Mouse (Mus musculus) embryonic facial prominence, embryonic 13.5 days (tissue): ENCODE measurements around the gene Rpgr. TPM values are rescaled to one million over a fixed set of nuclear protein-coding genes. Genes with fewer than 3 reads are reported as not detected.
A peak's percentile ranks its signal among the peaks of the same experiment; 100 is the strongest.

Experiments used
- ATAC-seq: fragments of 200-750 bp; cut with Nextera tagmentation; 2 replicates; pipeline ENCODE4 v1.8.0; 2017; ENCODE audit warnings: low read depth; ENCODE audit not compliant: insufficient number of reproducible peaks, insufficient read depth, low FRiP score, low TSS enrichment
- H3K27ac ChIP-seq: fragments of 300-500 bp; sonication (generic); 2 replicates; pipeline ENCODE4 v1.5.1; 2015; ENCODE audit warnings: moderate library complexity, mild to moderate bottlenecking, inconsistent platforms
- H3K27me3 ChIP-seq: fragments of 300-500 bp; sonication (generic); 2 replicates; pipeline ENCODE4 v1.6.1; 2015; ENCODE audit warnings: mild to moderate bottlenecking, inconsistent platforms
- H3K36me3 ChIP-seq: fragments of 300-500 bp; sonication (generic); 2 replicates; pipeline ENCODE4 v1.6.1; 2015; ENCODE audit warnings: mild to moderate bottlenecking, inconsistent platforms
- H3K4me1 ChIP-seq: fragments of 300-500 bp; sonication (generic); 2 replicates; pipeline ENCODE4 v1.6.1; 2015; ENCODE audit warnings: inconsistent platforms
- H3K4me2 ChIP-seq: fragments of 300-500 bp; sonication (generic); 2 replicates; pipeline ENCODE4 v1.6.1; 2015; ENCODE audit warnings: moderate library complexity, mild to moderate bottlenecking, inconsistent platforms
- H3K4me3 ChIP-seq: fragments of 300-500 bp; sonication (generic); 2 replicates; pipeline ENCODE4 v1.5.1; 2015; ENCODE audit warnings: mild to moderate bottlenecking, inconsistent platforms
- H3K9ac ChIP-seq: fragments of 300-500 bp; sonication (generic); 2 replicates; pipeline ENCODE4 v1.6.1; 2015; ENCODE audit warnings: mild to moderate bottlenecking, inconsistent platforms
- H3K9me3 ChIP-seq: fragments of 300-500 bp; sonication (generic); 2 replicates; pipeline ENCODE4 v1.6.1; 2016; ENCODE audit warnings: inconsistent platforms
- WGBS: fragments of 180-500 bp; shearing (Covaris S2); methylation state at CpG from one replicate; pipeline ENCODE4 v1.1.7; 2015; ENCODE audit warnings: mixed read lengths; 5-methylcytosine and 5-hydroxymethylcytosine counted together
- polyA plus RNA-seq: library from polyadenylated mRNA; unstranded; fragments of >200 nt; fragmentation: Nextera tagmentation; extraction: Ambion mirVana; gene quantifications from 2 replicates; pipeline ENCODE4 v1.2.1, GENCODE M21; 2015

Rpgr gene
- polyA plus RNA-seq, 1 experiment from 2014 or later = 21.2 TPM

DNA sequence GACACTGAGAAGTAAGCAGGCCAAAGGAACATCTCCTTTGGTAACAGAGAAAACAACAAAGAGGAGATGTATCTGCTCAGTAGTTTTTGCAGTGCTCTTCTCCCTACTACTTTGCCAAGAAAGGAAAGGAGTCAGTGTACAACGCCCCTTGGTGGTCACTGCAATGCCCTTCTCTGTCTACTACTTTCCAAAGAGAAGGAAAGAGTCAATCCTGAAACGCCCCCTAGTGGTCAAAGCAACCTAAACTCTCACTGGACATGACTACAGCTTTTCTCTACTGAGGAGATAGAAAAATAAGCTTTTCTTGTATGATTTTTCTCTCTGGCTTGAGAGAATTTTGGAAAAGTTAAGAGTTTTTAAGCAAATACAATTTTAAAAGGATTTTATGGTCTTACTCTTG lies 15.4 kb downstream of the Rpgr start:
- Histone ChIP-seq H3K9ac (no peak overlapping the region), H3K27ac (no peak overlapping the region), H3K4me1 (no peaks in the 10 kb centered on the region), H3K4me2 (no peak overlapping the region), H3K27me3 (no peaks in the 10 kb centered on the region), H3K9me3 (no peaks in the 10 kb centered on the region), H3K4me3 (no peak overlapping the region), H3K36me3 (peaks cover 4% of the 10 kb centered on the region; the same call in 1 of the 2 replicates)
- 17% methylated on average over 2 of the region's 2 CpGs for WGBS
- no peak for ATAC-seq

DNA sequence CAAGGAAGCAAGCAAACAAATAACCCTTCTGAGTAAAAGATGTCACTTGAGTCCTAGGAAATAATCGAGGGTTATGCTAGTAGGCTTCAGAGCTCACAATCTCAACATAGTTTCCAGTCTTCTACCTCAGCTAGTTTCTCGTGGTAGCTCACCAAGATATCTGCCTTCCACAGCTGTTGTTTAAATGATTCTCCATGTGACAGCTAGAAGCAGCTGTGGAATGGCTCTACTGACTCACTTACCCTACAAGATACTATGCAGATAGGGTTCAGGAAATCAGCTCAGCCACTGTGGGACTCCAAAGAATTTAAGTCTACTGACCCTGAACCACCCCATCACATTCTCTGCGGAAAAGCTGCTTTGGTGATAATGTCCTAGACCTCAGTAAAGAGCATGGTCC lies 64.3 kb downstream of the Rpgr start:
- no peak for ATAC-seq
- 58% methylated on average over 3 of the region's 3 CpGs for whole genome bisulfite sequencing
- Histone ChIP-seq H3K27ac (no peak overlapping the region), H3K4me1 (no peaks in the 10 kb centered on the region), H3K36me3 (no peaks in the 10 kb centered on the region), H3K9me3 (no peaks in the 10 kb centered on the region), H3K4me3 (no peak overlapping the region), H3K9ac (no peak overlapping the region), H3K4me2 (no peak overlapping the region), H3K27me3 (no peaks in the 10 kb centered on the region)

DNA sequence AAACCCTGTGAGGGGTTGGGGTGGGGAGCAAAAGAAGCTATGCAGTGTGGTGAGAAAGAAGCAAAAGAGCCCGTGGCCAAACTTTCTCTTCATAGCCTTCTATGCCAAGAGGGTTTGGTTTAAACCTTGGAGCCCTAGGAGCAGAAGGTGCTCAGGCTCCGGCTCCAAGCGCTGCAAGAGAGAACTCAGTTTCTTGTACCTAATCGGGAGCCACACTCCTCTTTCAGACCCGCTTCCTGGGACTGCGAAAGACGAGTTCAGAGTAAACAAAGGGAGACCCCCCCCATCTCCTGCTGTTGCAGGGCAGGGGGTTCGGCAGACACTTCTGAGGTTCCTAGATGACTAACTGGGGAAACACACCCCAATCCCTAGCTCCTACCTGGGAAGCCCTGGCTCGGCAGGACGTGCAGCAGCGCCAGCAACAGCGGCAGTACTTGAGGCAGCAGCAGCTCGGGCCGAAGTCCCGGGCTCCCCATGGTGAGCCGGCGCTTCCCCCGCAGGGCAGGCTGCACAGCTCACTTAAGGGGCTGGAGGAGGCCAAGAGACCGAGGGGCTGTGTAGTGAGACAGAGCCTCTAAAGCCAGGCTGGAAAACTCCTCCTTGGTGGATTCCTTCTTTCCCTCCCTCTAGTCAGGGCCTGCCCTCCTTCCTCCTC lies 99.5 kb downstream of the Rpgr start, which contains the start of gene Srpx:
Srpx (minus strand) TSS at position 645 of the 655 bp plus-strand sequence.
- Histone ChIP-seq H3K27me3 (peaks cover 3% of the 10 kb centered on the region; the same call in 1 of the 2 replicates), H3K4me3 (peak within 1 kb of the TSS; percentile 43), H3K4me1 (no peaks in the 10 kb centered on the region), H3K36me3 (no peaks in the 10 kb centered on the region), H3K27ac (peak within 1 kb of the TSS; percentile 48), H3K9me3 (no peaks in the 10 kb centered on the region), H3K9ac (peak within 1 kb of the TSS; percentile 69), H3K4me2 (peak within 1 kb of the TSS; percentile 59)
- ATAC-seq = peak; percentile 67; the same call in 1 of the 2 replicates
- 24% methylated on average over 19 of the region's 19 CpGs for WGBS

DNA sequence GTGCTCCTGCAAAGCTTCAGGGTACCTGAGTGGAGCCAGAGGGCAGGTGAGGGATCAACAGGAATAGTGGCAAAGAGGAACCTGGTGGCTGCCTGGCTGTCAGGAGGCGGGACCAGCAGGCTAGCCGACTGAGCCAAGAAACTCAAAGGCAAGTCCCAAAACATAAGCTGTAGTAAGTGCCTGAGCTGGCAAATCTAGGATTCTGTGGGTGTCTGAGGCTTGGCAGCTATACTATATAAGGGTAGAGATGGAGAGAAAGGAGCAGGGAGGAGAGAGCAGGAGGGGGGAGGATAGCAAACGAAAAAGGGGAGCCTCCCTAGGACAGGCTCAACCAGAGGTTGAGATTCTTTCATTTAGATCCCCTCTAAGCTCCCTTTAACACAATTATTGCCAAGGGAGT lies 100.9 kb downstream of the Rpgr start:
- Histone ChIP-seq H3K4me3 (no peak overlapping the region), H3K36me3 (no peaks in the 10 kb centered on the region), H3K9ac (no peak overlapping the region), H3K27ac (no peak overlapping the region), H3K27me3 (peaks cover 3% of the 10 kb centered on the region; the same call in 1 of the 2 replicates), H3K4me1 (no peaks in the 10 kb centered on the region), H3K4me2 (peak overlapping the region; percentile 59), H3K9me3 (no peaks in the 10 kb centered on the region)
- no peak for ATAC-seq
- 43% methylated on average over 3 of the region's 3 CpGs for WGBS

- H3K27ac ChIP-seq = no peak overlapping the region
- 59% methylated on average over 1 of the region's 1 CpGs for WGBS
- H3K9me3 ChIP-seq = no peaks in the 10 kb centered on the region
- no peak overlapping the region for H3K4me2 ChIP-seq
- no peaks in the 10 kb centered on the region; the same call in 1 of the 2 replicates for H3K27me3 ChIP-seq
- no peaks in the 10 kb centered on the region for H3K36me3 ChIP-seq
- ATAC-seq = no peak
- H3K4me3 ChIP-seq = no peak overlapping the region
- 0 out of 2 replicates have a peak, but pooled peaks cover 3% of the 10 kb centered on the region for H3K4me1 ChIP-seq
- no peak overlapping the region for H3K9ac ChIP-seq
Observed at GRCm38 (mm10) chrX:10110736-10111135, 106.0 kb downstream of the Rpgr start.

DNA sequence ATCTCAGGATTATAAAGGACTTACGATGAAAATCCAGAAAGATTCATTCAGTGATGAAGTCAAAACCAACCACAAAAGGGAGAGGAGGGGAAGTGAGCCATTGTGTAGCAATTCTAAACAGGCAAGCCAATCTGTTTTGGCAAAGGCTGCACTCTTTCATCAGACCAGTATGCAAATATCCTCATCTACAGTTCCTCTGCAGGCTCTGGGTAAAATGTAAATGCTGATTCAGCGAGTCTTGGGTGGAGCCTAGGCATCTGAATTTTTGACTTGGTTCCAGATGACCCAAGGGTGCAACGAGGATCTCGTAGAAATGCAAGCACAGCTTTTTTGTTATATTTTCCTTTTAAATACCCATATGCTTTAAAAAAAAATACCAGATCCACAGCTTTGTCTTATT lies 108.2 kb downstream of the Rpgr start:
- 51% methylated on average over 4 of the region's 4 CpGs for WGBS
- no peaks in the 10 kb centered on the region for H3K9me3 ChIP-seq

DNA sequence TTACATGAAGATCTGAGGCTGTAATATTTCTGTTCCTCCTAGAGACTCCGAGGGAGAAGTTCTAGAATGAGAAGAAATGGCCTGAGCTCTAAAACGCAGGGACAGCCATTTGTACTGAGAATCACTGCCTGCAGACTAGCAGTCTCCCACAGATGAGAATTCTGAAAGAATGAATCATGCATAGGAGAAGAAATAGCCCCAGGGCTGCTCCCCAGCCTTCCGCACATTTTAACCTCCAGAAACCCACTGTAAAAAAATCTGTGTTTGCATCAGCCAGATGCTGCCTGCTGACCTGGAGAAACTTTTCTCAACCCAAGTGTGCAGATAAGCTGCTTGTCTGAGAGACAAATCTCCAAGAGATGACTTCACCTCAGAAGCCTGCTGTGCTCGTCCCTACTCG lies 111.2 kb downstream of the Rpgr start:
- 51% methylated on average over 5 of the region's 5 CpGs for WGBS
- H3K4me2 ChIP-seq = no peak overlapping the region
- H3K27me3 ChIP-seq = no peaks in the 10 kb centered on the region
- H3K36me3 ChIP-seq = no peaks in the 10 kb centered on the region
- no peak for ATAC-seq
- 0 out of 2 replicates have a peak, but pooled peaks cover 3% of the 10 kb centered on the region for H3K4me1 ChIP-seq
- no peak overlapping the region for H3K9ac ChIP-seq
- no peaks in the 10 kb centered on the region for H3K9me3 ChIP-seq
- no peak overlapping the region for H3K4me3 ChIP-seq
- H3K27ac ChIP-seq = no peak overlapping the region

More for the DNA sequence above, 108.2 kb downstream of the Rpgr start:
- ATAC-seq = no peak
- H3K36me3 ChIP-seq = no peaks in the 10 kb centered on the region
- 0 out of 2 replicates have a peak, but pooled peaks cover 3% of the 10 kb centered on the region for H3K4me1 ChIP-seq
- H3K27ac ChIP-seq = no peak overlapping the region
- H3K4me3 ChIP-seq = no peak overlapping the region
- no peaks in the 10 kb centered on the region for H3K27me3 ChIP-seq
- H3K9ac ChIP-seq = no peak overlapping the region
- no peak overlapping the region for H3K4me2 ChIP-seq

GRCm38 (mm10) chrX:10102739-10103138 lies 114.0 kb downstream of the Rpgr start:
- no peaks in the 10 kb centered on the region for H3K36me3 ChIP-seq
- WGBS = 94% methylated on average over 1 of the region's 1 CpGs

GRCm38 (mm10) chrX:10095797-10096196 lies 120.9 kb downstream of the Rpgr start:
- H3K9me3 ChIP-seq = no peaks in the 10 kb centered on the region
- no peaks in the 10 kb centered on the region for H3K4me1 ChIP-seq
- ATAC-seq = no peak
- H3K4me3 ChIP-seq = no peak overlapping the region
- H3K4me2 ChIP-seq = no peak overlapping the region
- no peak overlapping the region for H3K27ac ChIP-seq
- no peaks in the 10 kb centered on the region for H3K27me3 ChIP-seq
- WGBS = 58% methylated on average over 3 of the region's 3 CpGs
- no peak overlapping the region for H3K9ac ChIP-seq
- H3K36me3 ChIP-seq = no peaks in the 10 kb centered on the region

More at GRCm38 (mm10) chrX:10102739-10103138, 114.0 kb downstream of the Rpgr start:
- Histone ChIP-seq H3K4me1 (0 out of 2 replicates have a peak, but pooled peaks cover 3% of the 10 kb centered on the region), H3K9me3 (no peaks in the 10 kb centered on the region), H3K4me3 (no peak overlapping the region), H3K27ac (no peak overlapping the region), H3K27me3 (no peaks in the 10 kb centered on the region), H3K4me2 (no peak overlapping the region), H3K9ac (no peak overlapping the region)
- no peak for ATAC-seq

DNA sequence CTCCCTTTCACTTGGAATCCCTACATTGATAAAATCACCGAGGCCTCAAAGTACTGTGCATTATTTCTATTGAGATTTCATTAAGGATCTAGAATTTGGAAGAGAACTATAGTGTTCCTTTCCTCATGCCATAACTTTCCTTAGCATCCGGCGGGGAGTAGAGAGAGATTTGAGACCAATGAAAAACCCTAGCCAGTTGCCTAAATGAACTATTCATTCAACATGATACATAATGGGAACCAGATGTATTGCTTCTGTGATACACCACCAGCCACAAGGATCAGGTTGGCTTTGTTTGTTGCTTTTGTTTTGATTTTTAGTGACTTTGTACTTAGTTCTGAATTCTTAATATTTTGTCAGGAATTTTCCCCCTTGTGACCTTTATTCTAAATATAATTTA lies 136.3 kb downstream of the Rpgr start:
- Histone ChIP-seq H3K4me1 (no peaks in the 10 kb centered on the region), H3K4me2 (no peak overlapping the region), H3K36me3 (no peaks in the 10 kb centered on the region), H3K4me3 (no peak overlapping the region), H3K27ac (no peak overlapping the region), H3K9me3 (no peaks in the 10 kb centered on the region), H3K27me3 (no peaks in the 10 kb centered on the region), H3K9ac (no peak overlapping the region)
- no peak for ATAC-seq
- WGBS = 45% methylated on average over 3 of the region's 3 CpGs

DNA sequence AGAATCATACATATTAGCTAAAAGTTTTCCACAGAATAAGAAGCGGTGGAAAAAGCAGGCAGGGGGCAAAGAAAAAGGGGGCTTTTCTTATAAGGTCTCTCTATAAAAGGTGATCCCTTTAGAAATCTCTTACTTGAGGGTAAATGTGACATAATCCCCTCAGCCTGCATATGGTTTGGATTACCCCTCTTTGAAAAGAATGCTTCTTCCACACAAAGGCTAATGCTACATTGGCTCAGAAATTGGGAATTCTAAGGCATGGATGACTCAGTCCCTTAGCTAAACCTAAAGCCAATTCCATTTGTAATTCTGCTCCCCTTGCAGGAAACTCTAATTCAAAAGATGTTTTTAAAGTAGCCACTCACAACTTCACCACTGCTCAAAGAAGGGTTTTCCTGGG lies 136.7 kb downstream of the Rpgr start:
- Histone ChIP-seq H3K27ac (no peak overlapping the region), H3K9ac (no peak overlapping the region), H3K27me3 (no peaks in the 10 kb centered on the region), H3K36me3 (no peaks in the 10 kb centered on the region), H3K9me3 (no peaks in the 10 kb centered on the region), H3K4me2 (no peak overlapping the region), H3K4me3 (no peak overlapping the region), H3K4me1 (no peaks in the 10 kb centered on the region)
- ATAC-seq = no peak
- WGBS = 38% methylated on average over 1 of the region's 1 CpGs

- Histone ChIP-seq H3K4me3 (no peak overlapping the region), H3K9ac (no peak overlapping the region), H3K36me3 (no peaks in the 10 kb centered on the region), H3K27ac (no peak overlapping the region), H3K4me2 (no peak overlapping the region), H3K27me3 (0 out of 2 replicates have a peak, but pooled peaks cover 4% of the 10 kb centered on the region), H3K4me1 (no peaks in the 10 kb centered on the region), H3K9me3 (no peaks in the 10 kb centered on the region)
- ATAC-seq = no peak
- 72% methylated on average over 3 of the region's 3 CpGs for WGBS
Observed at GRCm38 (mm10) chrX:10073966-10074365, 142.8 kb downstream of the Rpgr start.
